Mouse (Mus musculus): ENCODE measurements around the gene Commd3. TPM values are rescaled to one million over a fixed set of nuclear protein-coding genes. Genes with fewer than 3 reads are reported as not detected.

Gene Commd3
- total and polyA plus RNA-seq, 2 experiments from 2014 or later: 137 to 191 TPM

DNA sequence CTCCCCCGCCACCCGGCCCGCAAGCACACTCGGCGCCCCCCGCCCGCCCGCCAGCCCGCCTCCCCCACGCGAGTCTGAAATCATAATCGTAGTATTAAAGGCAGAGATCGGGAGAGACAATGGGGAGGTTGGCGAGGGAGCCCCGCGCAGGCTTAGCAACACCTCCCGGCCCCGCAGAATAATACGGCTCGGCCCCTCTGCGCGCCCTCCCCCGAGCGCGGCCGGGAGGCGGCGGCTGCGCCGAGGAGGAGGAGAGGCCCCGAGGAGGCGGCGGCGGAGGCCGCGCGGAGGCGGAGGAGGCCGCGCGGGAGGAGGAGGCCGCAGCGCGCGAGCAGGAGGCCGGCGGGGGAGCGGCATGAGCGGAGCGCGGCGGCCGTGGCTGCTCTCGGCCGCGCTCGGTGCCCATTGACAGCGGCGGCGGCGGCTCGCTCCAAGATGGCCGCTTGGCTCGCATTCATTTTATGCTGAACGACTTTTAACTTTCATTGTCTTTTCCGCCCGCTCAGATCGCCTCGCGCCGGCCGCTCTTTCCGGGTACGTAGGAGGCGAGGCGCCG is 4.8 kb downstream of the Commd3 start, which contains the start of gene Bmi1:
Gene Bmi1 (plus strand): TSS at position 83 of the 556 bp plus-strand sequence.
- under 1% methylated on average over 39 of the region's 77 CpGs for WGBS
- H3K4me2 ChIP-seq (ENCODE audit: low read depth, low read length): peak within 1 kb of the TSS; percentile 80
- TF ChIP-seq CTCF (IDR thresholded peaks at IDR 0.05; ENCODE audit: low read depth): no peak
- H3K27ac ChIP-seq: peak within 1 kb of the TSS; percentile 90
- no peaks in the 10 kb centered on the region for H3K9me3 ChIP-seq (ENCODE audit: low read length)
- DNase-seq (ENCODE audit: low spot score) (peak; percentile 77), ATAC-seq (peak; percentile 67)
- no peaks in the 10 kb centered on the region for H3K36me3 ChIP-seq (ENCODE audit: insufficient read depth, low read length)
- 0 out of 2 replicates have a peak, but pooled peaks cover 7% of the 10 kb centered on the region for H3K4me1 ChIP-seq (ENCODE audit: insufficient read depth, low read length)
- H3K4me3 ChIP-seq (ENCODE audit: low read length): peak within 1 kb of the TSS; percentile 78
- H3K27me3 ChIP-seq (ENCODE audit: insufficient read depth, low read length): peaks cover 14% of the 10 kb centered on the region
- peak within 1 kb of the TSS; percentile 92 for H3K9ac ChIP-seq (replicated peaks; ENCODE audit: low read length)

DNA sequence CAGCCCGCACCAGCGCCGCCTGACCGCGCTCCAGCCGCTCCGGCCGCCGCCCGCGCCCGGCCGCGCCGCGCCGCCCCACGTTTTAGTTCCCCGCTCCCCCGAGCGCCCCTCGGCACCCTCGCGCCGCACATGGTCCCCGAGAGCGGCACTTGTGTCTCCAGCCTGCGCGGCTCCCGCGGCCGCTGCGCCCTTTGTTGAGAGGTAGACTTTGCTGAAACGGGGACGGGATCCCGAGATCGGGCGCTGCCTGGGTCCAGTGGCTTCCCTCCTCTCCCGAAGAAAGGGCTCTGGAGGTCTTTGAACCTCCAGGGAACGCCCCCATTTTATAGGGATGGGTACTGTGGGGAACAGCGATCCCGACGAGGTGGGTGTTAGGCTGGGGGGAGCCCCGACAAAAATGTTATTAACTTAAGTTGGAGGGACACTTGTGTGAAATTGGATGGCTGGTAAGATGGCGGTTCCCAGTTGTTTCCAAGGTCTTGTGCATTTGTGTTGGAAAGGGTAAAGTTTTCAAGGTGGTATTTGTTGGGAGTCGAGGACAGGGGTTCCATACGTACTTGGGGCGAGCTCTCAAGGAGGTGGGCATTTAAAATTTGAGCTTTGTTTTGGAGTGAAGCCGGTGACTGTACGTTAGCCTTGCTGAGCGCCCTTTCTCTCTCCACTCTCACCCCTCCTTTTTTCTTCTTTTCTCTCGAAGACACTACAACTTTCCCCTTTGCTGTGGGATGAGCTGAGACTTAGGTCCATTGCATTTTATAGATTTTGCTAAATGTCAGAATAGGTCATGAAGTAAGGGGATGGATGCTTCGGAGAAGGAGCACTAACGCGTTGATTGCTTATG is 5.7 kb downstream of the Commd3 start:
- no peak; the same call in 1 of the 2 replicates for ATAC-seq
- H3K9ac ChIP-seq (replicated peaks; ENCODE audit: low read length): peak overlapping the region; percentile 92
- peak overlapping the region; percentile 78 for H3K4me3 ChIP-seq (ENCODE audit: low read length)
- H3K36me3 ChIP-seq (ENCODE audit: insufficient read depth, low read length): no peaks in the 10 kb centered on the region
- peaks cover 14% of the 10 kb centered on the region for H3K27me3 ChIP-seq (ENCODE audit: insufficient read depth, low read length)
- no peaks in the 10 kb centered on the region for H3K9me3 ChIP-seq (ENCODE audit: low read length)
- peak; percentile 52 for DNase-seq (ENCODE audit: low spot score)
- H3K4me1 ChIP-seq (ENCODE audit: insufficient read depth, low read length): 0 out of 2 replicates have a peak, but pooled peaks cover 7% of the 10 kb centered on the region
- 1% methylated on average over 36 of the region's 55 CpGs for WGBS
- TF ChIP-seq CTCF (IDR thresholded peaks at IDR 0.05; ENCODE audit: low read depth): no peak
- peak overlapping the region; percentile 90; the same call in 1 of the 2 replicates for H3K27ac ChIP-seq
- peak overlapping the region; percentile 80 for H3K4me2 ChIP-seq (ENCODE audit: low read depth, low read length)

DNA sequence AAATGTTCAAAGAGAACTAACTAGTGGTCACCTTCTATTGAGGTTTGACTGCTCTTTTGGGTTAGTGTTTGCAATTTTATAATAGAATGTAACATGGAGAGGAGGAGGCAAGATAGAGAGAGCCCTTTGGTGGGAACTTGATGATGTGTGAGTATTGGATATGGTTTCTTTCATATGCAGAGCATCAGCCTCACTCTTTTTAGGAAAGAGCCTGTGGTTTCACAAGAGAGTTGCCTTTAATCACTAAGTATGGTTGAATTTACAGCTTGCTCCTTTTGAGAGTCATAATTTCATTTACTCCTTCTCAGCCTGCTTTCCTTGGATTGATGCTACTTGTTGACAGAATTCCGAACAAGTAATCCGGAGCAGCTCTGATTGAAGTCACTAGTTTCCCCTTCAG is 7.5 kb downstream of the Commd3 start:
- Histone ChIP-seq H3K4me2 (ENCODE audit: low read depth, low read length) (no peak overlapping the region), H3K27ac (no peak overlapping the region), H3K4me3 (ENCODE audit: low read length) (no peak overlapping the region), H3K9ac (replicated peaks; ENCODE audit: low read length) (no peak overlapping the region), H3K9me3 (ENCODE audit: low read length) (no peaks in the 10 kb centered on the region), H3K36me3 (ENCODE audit: insufficient read depth, low read length) (no peaks in the 10 kb centered on the region; the same call in 1 of the 2 replicates), H3K27me3 (ENCODE audit: insufficient read depth, low read length) (peaks cover 14% of the 10 kb centered on the region), H3K4me1 (ENCODE audit: insufficient read depth, low read length) (0 out of 2 replicates have a peak, but pooled peaks cover 7% of the 10 kb centered on the region)
- TF ChIP-seq CTCF (IDR thresholded peaks at IDR 0.05; ENCODE audit: low read depth): no peak
- no peak for DNase-seq (ENCODE audit: low spot score)
- WGBS: 75% methylated on average over 2 of the region's 2 CpGs
- no peak for ATAC-seq

- no peaks in the 10 kb centered on the region for H3K9me3 ChIP-seq (ENCODE audit: low read length)
- ATAC-seq: no peak
- no peak overlapping the region for H3K27ac ChIP-seq
- peak overlapping the region; percentile 52 for H3K4me2 ChIP-seq (ENCODE audit: low read depth, low read length)
- no peak overlapping the region for H3K9ac ChIP-seq (replicated peaks; ENCODE audit: low read length)
- peaks cover 14% of the 10 kb centered on the region for H3K27me3 ChIP-seq (ENCODE audit: insufficient read depth, low read length)
- no peak for DNase-seq (ENCODE audit: low spot score)
- peak overlapping the region; percentile 28 for H3K4me3 ChIP-seq (ENCODE audit: low read length)
- 7% methylated on average over 4 of the region's 4 CpGs for WGBS
- TF ChIP-seq CTCF (IDR thresholded peaks at IDR 0.05; ENCODE audit: low read depth): no peak
- H3K4me1 ChIP-seq (ENCODE audit: insufficient read depth, low read length): 0 out of 2 replicates have a peak, but pooled peaks cover 7% of the 10 kb centered on the region
- no peaks in the 10 kb centered on the region; the same call in 1 of the 2 replicates for H3K36me3 ChIP-seq (ENCODE audit: insufficient read depth, low read length)
These were observed 8.3 kb downstream of the Commd3 start for GRCm38 (mm10) chr2:18680501-18680900.

- no peak overlapping the region for H3K9ac ChIP-seq (replicated peaks; ENCODE audit: low read length)
- 14% methylated on average over 28 of the region's 29 CpGs for WGBS
These were observed 8.8 kb downstream of the Commd3 start for GRCm38 (mm10) chr2:18680961-18681360.

GRCm38 (mm10) chr2:18684062-18684461 is 11.9 kb downstream of the Commd3 start:
- Histone ChIP-seq H3K27me3 (ENCODE audit: insufficient read depth, low read length) (peaks cover 41% of the 10 kb centered on the region), H3K9ac (replicated peaks; ENCODE audit: low read length) (no peak overlapping the region), H3K4me2 (ENCODE audit: low read depth, low read length) (no peak overlapping the region), H3K4me3 (ENCODE audit: low read length) (no peak overlapping the region), H3K36me3 (ENCODE audit: insufficient read depth, low read length) (no peaks in the 10 kb centered on the region; the same call in 1 of the 2 replicates), H3K27ac (no peak overlapping the region), H3K4me1 (ENCODE audit: insufficient read depth, low read length) (0 out of 2 replicates have a peak, but pooled peaks cover under 1% of the 10 kb centered on the region), H3K9me3 (ENCODE audit: low read length) (no peaks in the 10 kb centered on the region)
- WGBS: 83% methylated on average over 5 of the region's 5 CpGs
- ATAC-seq (no peak), DNase-seq (ENCODE audit: low spot score) (no peak)
- no peak for TF ChIP-seq CTCF (IDR thresholded peaks at IDR 0.05; ENCODE audit: low read depth)

More at GRCm38 (mm10) chr2:18680961-18681360, 8.8 kb downstream of the Commd3 start:
- ATAC-seq (no peak), DNase-seq (ENCODE audit: low spot score) (no peak)
- H3K4me3 ChIP-seq (ENCODE audit: low read length): peak overlapping the region; percentile 28
- TF ChIP-seq CTCF (IDR thresholded peaks at IDR 0.05; ENCODE audit: low read depth): no peak
- H3K4me1 ChIP-seq (ENCODE audit: insufficient read depth, low read length): 0 out of 2 replicates have a peak, but pooled peaks cover 7% of the 10 kb centered on the region
- H3K4me2 ChIP-seq (ENCODE audit: low read depth, low read length): peak overlapping the region; percentile 52
- no peaks in the 10 kb centered on the region for H3K9me3 ChIP-seq (ENCODE audit: low read length)
- peaks cover 14% of the 10 kb centered on the region for H3K27me3 ChIP-seq (ENCODE audit: insufficient read depth, low read length)
- H3K27ac ChIP-seq: no peak overlapping the region
- no peaks in the 10 kb centered on the region; the same call in 1 of the 2 replicates for H3K36me3 ChIP-seq (ENCODE audit: insufficient read depth, low read length)
